Mouse (Mus musculus): ENCODE results near the gene Pmpca.

The Pmpca gene

DNA sequence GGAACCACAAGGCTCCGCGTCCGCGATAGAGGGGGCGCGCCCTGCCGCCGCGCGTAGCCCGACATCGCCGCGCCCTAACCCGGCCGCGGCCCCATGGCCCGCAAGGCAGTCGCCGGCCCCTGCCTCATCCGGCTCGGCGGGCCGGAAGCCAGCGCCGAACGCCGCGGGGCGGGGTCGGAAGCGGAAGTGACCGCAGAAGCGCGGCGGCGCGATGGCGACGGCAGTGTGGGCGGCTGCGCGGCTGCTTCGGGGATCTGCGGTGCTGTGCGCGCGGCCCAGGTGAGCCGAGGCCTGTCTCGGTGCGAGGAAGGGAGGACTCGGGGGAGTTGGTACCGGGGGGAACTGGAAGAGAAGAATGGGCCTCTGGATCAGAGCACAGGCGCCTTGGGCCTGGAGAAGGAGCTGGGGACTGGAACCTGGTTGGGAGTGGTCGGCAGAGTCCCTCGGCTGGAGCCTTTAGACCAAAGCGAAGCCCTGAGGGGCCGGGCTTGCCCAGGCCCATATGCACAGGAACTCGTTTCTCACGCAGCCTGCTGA, at the start of gene Pmpca, which contains the start of gene Entr1:
Gene Pmpca (plus strand): TSS at position 186 of the 537 bp plus-strand sequence.
Gene Entr1 (minus strand): TSS at position 163 of the 537 bp plus-strand sequence.
- DNase-seq (ENCODE audit: low read depth) = peak; percentile 73

DNA sequence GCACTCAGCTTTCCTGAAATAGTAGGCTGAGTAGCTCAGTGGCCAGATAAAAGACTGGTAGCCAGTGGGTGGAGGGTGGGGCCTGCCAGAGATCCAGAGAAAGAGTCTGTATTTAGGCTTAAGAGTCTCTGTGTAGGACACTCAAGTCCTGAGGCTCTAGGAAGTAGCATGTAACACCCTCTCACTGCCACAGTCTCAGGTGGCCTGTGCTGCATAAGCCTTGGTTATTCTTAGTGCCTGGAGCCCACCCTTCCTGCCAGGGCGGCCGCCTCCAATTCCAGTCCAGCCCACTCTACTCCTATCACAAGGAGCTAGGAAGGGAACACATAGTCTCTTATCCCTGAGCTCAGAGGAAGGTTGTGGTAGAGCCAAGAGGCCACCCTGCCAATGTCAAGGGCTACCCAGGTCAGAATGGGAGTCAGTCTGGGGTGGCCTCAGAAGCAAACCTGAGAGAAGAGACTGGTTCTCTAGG, 47.6 kb upstream of the Pmpca start:
- DNase-seq (ENCODE audit: low read depth) = no peak

DNA sequence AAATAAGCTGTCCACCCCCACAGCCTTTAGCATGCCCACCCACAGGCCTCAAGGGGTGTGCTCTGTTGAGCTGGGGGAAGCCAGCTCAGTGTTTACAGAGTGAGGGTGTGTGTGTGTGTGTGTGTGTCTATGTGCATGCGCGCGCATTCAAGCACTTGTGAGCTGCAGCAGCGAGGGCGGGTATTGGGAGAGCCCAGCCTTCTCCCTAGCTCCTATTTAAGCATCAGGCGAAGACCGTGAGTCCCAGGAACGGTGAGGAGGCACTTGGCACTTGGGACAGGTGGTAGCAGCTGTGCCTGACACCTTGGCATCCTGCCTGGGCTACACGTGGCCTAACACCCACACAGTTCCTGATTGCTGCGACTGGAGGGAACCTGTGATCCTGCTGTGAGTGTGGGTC, 47.1 kb upstream of the Pmpca start:
- no peak for DNase-seq (ENCODE audit: low read depth)

DNA sequence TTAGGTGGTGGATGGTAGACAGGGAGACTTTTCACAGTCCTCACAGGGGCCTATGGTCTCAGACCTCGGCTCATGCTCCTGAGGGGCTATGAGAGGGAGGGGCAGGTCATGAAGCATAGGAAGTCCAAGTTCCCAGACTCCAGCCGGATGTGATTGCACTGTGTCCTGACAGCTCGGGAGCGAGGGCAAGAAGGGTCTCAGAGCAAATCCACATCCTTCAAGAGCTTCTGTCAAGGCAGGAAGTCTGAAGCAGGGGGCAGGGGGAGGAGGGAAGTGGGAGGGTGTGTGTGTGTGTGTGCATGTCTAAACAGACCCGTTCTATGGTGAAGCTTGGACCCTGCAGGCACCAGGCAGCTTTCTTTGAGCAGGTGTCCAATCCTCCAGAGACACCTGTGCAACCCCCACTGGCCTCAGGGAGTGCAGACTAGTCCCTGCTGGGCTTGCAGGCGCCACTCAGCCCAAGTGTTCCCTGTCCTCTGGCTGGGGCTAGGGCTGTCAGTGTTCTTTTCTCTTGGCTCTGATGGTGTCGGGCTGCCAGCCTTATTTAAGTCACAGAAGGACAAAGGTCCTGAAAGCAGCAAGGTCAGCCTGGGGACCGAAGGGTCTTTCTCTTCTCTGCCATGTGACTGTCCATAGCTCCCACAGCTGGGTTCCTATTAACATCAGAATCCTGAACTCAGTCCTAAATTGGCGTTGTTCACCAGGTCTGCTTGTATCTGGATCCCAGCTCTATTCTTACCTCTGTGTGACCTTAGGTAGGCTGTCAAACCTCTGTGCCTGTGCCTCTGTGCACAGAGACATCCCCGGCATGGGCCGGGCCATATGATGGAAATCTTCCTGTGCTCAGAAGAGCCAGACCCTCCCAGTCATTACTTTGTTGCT, 46.3 kb upstream of the Pmpca start:
- DNase-seq (ENCODE audit: low read depth) = no peak

DNA sequence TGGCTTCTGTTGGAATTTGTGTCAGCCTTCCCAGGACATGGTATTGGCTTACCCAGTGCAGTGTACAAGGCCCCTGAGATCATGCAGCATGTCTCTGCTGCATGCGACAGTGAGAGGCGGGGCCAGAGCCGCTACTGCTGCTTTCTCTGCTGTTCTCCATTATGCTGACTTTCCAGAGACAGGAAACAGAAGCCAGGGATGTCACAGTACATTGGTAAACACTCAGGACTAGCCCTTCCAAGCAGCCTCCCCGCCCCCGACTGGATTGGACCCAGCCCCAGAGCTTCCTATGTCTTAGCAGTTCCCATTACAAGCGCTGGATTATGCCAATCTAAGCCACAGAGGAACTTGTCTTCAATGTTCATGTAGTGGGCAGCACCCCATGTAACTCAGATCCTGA, 40.9 kb upstream of the Pmpca start:
- DNase-seq (ENCODE audit: low read depth) = no peak

DNA sequence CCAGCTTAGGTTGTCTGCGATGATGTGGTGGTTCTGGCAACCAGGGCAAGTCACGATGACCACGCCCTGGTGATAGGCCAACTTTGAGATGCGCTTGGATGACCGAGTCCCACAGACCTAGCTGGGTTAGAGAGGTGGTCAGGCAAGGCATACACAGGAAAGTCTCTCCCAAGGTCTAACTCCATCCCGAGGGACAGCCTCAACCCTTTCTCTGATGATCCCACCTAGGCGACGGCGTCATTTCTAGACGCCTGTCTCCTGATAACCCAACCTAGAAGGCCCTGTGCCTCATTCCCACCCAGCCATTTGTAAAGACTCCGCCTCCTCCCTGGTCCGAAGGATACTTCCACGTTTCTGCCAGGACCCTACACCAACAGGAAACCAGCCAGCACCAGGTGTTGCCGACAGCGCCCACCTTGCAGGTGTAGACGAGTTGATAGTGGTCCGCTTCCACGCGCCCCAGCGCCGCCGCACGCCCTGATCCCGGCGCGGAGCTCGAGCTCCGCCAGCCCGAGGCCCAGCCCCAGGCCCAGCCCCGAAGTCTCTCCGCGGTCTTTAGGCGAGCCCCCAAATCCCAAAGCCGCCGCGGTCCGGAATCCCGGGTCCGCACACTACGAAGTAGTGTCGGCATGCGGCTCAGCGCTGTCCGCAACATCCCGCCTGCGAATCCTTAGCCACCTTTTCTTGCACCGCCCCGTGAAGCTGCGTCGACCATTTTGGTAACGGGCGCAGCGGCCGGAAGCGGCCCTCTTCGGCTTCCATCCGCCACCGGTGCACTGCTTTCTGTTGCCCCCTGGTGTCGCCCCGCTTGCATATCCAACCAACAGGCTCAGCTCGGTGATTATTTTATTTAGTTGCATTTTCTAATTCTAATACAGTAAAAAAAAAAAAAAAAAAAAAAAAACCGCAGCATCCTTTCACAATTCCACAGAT, 37.5 kb upstream of the Pmpca start, which contains the start of gene Dnlz:
Gene Dnlz (minus strand): TSS at position 753 of the 933 bp plus-strand sequence.
- peak; percentile 94 for DNase-seq (ENCODE audit: low read depth)

DNA sequence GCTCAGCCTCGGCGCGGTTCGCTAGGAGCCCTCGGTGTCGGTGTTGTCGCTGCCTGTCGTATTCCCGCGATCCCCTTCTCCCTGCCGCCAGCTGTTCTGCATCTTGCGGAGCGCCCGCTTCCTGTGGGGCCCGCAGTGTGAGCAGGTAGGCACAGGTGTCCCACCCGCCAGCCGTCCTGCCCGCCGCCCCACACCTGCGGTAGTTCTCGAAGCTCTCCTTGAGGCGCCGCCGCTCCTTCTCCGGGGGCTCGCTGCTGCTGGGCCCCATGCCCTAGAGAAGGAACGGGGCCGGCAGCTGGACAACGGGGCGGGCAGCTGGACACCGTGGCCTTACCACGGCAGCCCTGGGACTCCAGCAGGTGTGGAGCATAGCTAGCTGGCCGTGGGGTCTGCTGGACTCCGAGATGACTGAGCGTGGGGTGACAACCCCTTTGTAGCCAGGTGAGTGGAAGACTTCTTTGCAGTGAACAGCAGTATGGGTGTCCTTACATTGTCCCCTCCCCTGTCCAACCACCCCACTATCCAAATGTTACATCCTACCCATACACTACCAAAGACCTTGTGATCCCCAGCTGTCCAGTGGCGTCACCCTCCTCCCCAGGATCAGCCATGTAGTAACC, 36.7 kb upstream of the Pmpca start:
- DNase-seq (ENCODE audit: low read depth) = peak; percentile 11

DNA sequence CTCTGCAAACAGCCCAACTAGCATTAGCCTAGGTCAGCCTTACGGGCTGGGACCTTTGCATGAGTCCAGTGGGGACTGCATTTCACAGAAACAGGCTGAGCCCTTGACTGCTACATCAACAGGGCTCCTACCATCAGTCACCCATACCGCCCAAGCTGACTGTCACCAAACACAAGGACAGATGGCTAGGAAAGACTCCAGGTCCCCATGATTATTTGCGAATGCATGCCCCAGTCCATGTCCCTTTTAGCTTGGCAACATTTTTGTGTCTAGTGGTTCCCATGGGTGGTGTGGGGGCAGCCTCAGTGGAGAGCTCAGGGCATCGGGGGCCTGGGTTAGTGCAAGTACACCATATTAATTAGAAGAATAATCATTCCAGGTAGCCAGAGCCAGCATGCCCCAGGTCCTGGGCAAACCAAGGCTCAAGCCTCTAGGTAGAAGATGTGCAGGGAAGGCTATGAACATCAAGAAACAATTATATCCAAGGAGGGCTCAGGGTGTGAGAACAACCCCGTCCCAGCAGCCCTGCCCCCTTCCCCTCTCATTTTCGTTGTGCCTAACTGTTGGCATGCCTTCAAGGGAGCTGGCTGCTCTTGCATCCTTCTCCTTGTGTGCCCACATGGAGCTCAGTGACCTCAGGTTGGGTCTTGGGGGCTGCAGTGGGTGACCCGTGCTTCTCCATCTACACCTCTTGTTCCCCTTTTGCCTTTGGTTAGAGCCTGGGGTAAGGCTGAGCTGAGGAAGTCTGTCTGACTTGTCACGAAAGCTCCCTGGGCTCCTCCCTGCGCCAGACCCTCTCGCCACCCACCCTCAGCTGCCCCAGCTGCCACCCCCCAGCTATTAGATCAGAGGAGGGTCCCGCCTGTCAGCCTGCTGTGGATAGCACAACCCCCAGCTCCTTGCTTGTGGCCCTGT, 35.8 kb upstream of the Pmpca start:
- DNase-seq (ENCODE audit: low read depth) = no peak

DNA sequence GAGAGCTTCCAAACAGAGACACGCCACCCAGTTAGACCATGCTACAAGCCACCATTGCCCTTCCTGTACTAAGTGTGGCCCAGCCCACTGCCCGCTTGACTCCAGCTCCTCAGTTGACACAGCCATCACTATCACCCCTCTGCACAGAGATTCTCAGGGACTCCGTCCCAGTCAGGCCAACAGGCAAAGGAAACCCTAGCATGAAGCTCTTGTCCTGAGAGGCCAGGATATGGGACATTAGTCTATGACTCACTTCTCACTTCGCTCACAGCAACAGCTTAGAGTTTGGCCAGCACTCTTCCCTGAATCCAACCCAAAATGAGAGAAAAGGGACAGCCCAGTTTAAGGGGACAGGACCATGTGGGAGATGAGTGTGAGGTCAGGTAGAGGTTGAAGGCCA, 34.7 kb upstream of the Pmpca start:
- no peak for DNase-seq (ENCODE audit: low read depth)

DNA sequence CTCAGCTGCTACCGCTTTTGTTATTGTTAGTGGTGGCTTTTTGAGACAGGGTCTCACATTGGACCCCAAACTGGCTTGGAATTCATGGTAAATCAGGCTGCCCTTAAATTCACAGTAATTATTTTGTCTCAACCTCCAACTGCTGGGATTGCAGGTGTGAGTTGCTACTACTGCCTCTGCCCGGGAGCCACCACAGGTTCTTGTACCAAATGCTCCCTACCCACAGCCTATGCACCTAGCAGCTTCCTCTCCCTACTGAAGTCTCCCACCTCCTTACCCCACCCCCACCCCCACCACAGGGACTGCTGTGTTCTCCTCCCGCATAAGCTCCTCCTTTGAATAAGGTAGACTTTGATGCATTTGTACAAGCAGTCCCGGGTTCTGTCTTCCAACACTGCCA, 32.9 kb upstream of the Pmpca start:
- no peak for DNase-seq (ENCODE audit: low read depth)

DNA sequence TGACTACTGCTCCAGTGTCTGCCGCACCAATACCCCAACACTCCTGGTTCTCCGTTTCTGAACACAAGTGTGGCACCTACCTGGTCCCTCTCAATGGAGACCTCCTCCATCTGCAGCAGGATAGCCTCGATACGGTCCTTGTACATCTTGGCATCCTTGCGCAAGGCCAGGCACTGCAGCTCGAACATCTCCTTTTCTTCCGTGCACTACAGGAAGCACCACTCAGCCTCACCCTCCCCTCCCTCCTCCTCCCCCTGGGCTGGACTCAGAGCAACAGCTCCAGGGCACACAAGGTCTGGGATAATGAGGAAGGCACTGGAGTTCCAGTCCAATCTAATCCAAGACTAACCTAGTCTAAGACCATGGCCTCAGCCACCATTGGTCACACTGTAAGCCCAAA, 32.5 kb upstream of the Pmpca start:
- DNase-seq (ENCODE audit: low read depth) = peak; percentile 48

DNA sequence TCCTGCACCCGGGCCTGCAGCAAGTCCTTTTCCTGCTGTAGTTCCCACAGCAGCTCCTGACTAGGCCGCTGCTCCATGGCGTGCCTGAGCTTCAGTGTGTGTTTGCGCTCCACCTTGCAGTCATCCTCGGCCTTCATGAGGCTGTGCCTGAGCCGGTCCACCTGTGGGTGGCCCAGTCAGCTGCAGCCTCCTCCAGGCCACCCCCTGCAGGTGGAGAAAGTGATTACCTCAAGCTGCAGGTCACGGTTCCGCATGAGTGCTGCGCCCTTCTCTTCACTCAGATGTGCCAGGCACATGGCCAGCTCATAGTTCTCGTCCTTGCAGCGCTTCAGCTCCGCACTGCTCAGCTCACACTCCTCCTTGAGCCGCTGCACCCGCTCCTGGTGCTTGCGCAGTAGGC, 31.7 kb upstream of the Pmpca start:
- DNase-seq (ENCODE audit: low read depth) = no peak

DNA sequence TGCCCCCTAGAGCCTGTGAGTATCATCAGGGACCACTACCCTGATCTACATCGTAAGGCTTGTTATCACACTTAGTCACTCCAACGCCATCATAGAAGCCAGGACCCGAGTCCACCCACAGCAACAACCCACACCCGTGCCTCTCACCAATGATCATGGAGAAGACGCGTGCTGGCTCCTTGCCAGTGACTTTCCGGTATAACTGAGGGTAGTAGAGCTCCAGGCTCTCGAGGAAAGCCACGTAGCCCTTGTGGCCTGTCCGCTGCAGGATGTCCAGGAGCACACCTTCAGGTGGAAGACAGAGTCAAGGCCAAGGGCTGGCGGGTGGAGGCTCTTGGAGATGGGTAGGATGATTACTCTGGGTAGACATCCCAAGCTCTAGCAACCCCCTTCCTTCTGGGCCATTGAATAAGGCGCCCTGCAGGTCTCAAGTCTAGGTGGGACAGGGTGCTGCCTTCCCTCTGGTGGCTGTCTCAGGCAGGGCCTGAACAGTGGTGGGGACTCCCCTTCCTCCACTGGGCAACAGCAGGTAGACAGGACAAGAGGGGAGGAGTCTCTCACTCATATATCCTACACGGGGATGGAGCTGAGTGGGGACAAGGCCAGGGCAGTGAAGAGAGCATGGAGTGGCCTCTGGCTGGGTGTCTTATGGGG, 30.3 kb upstream of the Pmpca start:
- DNase-seq (ENCODE audit: low read depth) = peak; percentile 42

DNA sequence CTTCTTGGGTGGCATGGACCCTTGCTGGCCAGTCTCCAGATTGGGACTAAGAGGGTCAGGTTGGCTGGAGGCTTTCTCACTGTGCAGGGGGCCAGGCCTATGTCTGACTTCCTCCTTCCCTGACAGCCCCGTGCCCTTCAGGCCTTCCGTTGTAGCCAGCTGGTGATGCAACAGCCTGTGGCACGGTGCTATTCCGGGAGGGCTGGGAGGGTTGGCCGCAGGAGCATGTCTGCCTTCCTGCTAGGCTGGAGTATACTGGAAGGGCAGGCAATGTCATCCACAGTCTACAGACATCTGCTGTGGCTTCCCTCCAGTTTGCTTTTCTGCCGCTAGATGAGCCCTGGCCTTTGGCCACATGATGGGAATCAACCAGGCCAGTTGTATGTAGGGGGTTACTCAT, 29.2 kb upstream of the Pmpca start:
- DNase-seq (ENCODE audit: low read depth) = peak; percentile 82

DNA sequence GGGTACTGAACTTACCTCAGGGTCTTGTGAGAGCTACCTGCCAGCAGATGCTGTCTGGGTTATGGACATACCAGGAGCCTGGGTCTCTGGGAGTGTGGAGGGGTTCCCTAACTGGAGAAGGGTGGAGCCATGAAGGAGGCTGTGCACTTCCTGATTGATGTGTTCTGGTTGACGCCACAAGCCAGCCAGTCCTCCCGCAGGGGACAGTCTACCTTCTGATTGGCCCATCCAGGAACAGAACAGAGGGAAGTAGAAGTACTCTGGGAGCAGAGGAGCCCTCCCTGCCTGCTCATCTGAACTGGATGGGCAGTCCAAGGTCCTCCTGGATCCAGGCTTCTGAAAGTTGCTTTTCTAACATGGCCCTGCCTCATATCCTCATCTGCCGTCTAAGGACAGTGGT, 28.4 kb upstream of the Pmpca start, which contains the start of gene Card9:
Gene Card9 (minus strand): TSS at position 147 of the 400 bp plus-strand sequence.
- peak; percentile 84 for DNase-seq (ENCODE audit: low read depth)

DNA sequence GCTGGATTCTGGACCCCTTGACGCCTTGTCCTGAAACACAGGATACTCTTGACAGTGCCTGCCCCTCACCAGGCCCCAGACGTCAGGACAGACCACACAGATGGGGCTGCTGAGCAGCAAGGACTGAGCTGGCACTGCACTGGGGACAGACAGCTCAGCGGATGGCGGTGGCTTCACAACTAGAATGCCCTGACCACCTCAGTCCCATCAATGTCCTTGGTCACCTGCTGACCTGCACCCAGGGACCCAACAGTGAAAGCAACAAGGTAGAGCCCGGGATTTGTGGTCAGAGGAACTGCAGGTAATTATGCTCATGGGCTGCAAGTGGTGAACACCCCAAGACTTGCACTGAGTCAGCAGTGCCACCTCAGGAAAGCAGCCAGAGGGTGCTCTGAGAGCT, 26.1 kb upstream of the Pmpca start:
- no peak for DNase-seq (ENCODE audit: low read depth)

DNA sequence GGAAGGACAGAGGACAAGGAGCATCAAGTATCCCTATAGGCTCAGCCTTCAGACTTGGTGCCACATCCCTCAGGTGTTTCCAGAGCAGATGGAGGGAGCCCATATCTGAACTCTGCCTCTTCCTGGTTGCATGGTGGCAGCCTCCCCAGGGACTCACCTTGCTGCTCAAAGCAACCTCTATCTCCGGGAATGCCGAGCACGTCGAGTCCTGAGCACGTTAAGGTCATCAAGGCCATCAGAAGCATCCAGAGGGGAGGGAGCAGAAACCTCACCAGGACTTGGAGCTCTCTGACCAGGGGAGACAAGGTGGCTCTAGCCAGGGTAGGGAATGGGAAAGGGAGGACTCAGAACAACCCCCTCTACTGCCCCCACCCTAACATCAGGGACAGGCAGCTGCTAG, 25.7 kb upstream of the Pmpca start:
- no peak for DNase-seq (ENCODE audit: low read depth)

DNA sequence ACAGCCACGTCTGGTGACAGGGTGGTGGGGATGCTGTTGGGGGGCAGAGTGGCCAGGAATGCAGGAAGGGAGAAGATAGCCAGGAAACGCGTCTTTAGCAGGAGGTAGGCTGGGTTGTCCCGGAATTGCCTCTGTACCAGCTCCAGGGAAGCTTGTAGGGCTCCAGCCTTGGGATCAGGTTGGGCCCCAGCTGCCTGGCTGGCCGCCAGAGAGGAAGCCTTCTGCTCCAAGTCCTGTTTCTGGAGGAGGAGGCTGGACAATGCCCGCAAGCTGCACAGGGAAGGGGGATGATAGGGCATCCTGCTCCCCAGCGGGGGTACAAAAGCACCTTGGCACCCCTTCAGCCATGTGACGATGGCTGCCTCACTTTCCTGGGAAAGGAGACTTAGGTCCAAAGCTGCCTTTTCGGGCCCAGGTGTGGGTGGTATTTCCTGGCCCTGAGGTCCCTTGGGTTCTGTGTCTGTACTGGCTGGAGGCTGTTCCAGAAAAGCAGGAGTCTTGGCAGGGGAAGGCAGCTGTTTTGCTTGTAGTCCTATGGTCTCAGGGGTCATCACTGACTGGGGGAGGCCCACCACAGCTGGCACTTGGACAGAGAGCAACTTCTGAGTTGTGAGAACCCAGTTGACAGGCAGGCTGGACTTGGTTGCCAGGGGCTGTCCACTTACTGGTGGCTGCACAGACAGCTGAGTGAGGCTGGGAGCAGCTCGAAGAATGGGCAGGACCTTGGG, 24.2 kb upstream of the Pmpca start:
- DNase-seq (ENCODE audit: low read depth) = no peak

DNA sequence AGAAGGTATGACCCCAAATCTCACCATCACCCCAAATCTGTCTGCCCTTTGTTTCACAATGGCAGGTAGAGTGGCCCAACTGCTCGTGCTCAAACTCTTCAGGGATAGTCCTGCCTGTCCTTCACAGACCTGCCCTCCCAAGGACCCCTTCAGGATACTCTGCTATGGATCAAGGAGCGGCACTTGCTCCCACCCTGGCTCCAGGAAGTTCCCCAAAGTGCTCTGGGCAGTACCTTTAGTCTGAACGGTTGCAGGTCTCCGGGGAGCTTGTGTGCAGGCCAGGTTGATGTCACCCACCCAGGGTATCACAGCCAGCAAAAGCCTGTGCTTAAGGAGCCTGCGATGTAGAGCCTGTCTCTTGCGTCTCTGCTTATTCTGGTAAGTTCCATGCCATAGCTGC, 21.2 kb upstream of the Pmpca start:
- no peak for DNase-seq (ENCODE audit: low read depth)

Data from 416B (cell line).